Mouse (Mus musculus): ENCODE data around the gene Hspa2. TPM values are rescaled to one million over a fixed set of nuclear protein-coding genes. Genes with fewer than 3 reads are reported as not detected.
"Not testable (repeated sequence)": the region's sequence is repeated elsewhere in the genome, so short reads cannot be mapped to it uniquely, and the experiment has no call there.

Hspa2 gene
- total and polyA plus RNA-seq, 3 experiments, result 3.4 to 5.3 (median 3.8) TPM

DNA sequence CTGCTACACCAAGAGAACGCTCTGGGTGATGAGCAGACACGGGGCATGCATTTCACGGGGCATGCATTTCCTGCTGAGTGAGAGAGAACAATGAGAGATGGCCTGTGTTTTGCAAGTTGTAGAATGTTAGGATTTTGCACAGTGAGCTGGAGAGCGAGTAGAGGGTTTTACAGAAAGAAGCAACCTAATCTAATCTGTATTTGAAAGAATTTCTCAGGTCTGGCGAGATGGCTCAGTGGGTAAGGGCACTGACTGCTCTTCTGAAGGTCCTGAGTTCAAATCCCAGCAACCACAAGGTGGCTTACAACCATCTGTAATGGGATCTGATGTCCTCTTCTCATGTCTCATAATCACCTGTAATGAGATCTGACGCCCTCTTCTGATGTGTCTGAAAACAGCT, 39.5 kb downstream of the Hspa2 start:
- peaks cover 42% of the 10 kb centered on the region for H3K79me2 ChIP-seq (replicated peaks; ENCODE audit: control insufficient read depth, extremely low read depth, insufficient read depth, poor library complexity, severe bottlenecking)
- in situ Hi-C loops (cut with MboI; ENCODE audit: low pct_ligation_motif_present, low pct_unique_long_range_greater_than_20kb, low sequenced_read_pairs); H3K4me3 ChIP-seq (replicated peaks in 1 of 3; ENCODE audit: low read depth in 2 of 3, low read length in 2 of 3, poor library complexity in 1 of 3); H3K9ac ChIP-seq (ENCODE audit: insufficient read depth, low read depth); dilution Hi-C loops (cut with MboI; ENCODE audit: extremely low pct_ligation_motif_present, extremely low pct_unique_long_range_greater_than_20kb, low sequenced_read_pairs); H3K27ac ChIP-seq (ENCODE audit: insufficient read depth, low read depth); H3K4me2 ChIP-seq (ENCODE audit: insufficient read depth, low read depth, poor library complexity, severe bottlenecking); H3K27me3 ChIP-seq (replicated peaks); H3K9me3 ChIP-seq (replicated peaks; ENCODE audit: low read length); DNase-seq (ENCODE audit: extremely low read depth): not testable (repeated sequence)
- H3K36me3 ChIP-seq (replicated peaks in 1 of 2; ENCODE audit: control insufficient read depth in 1 of 2, insufficient read depth in 1 of 2, low read length in 1 of 2), result peaks cover 12 to 20% of the 10 kb centered on the region in 2 experiments
- peaks cover 2 to 24% of the 10 kb centered on the region in 2 experiments; a peak in 2 of 4 replicates for H3K4me1 ChIP-seq (ENCODE audit: control insufficient read depth in 1 of 2, insufficient read depth in 2 of 2)
- TF ChIP-seq TBP (conservative IDR thresholded peaks at IDR 0.05; ENCODE audit: low read depth, low read length), result peak; percentile 67; the same call in 1 of the 2 replicates
- 0 out of 2 replicates have a peak, but pooled peaks have one; percentile 31 for TF ChIP-seq CHD1 (IDR thresholded peaks at IDR 0.05; ENCODE audit: low read depth, low read length)
- TF ChIP-seq CTCF (conservative IDR thresholded peaks at IDR 0.05 in 1 of 2, IDR thresholded peaks at IDR 0.05 in 1 of 2; ENCODE audit: low read depth in 2 of 2, low read length in 2 of 2), result 0 out of 4 replicates have a peak, but pooled peaks of 1 of the 2 experiments have one; percentile 7

- Histone ChIP-seq H3K9me3 (replicated peaks; ENCODE audit: low read length) (no peaks in the 10 kb centered on the region), H3K27ac (ENCODE audit: insufficient read depth, low read depth) (peak overlapping the region; percentile 51; the same call in 1 of the 2 replicates), H3K4me3 (replicated peaks in 1 of 3; ENCODE audit: low read depth in 2 of 3, low read length in 2 of 3, poor library complexity in 1 of 3) (peak overlapping the region; percentile 75 to 90 (median 79)), H3K36me3 (replicated peaks in 1 of 2; ENCODE audit: control insufficient read depth in 1 of 2, insufficient read depth in 1 of 2, low read length in 1 of 2) (peaks cover 20 to 28% of the 10 kb centered on the region in 2 experiments), H3K9ac (ENCODE audit: insufficient read depth, low read depth) (peak overlapping the region; percentile 80), H3K4me2 (ENCODE audit: insufficient read depth, low read depth, poor library complexity, severe bottlenecking) (peak overlapping the region; percentile 69), H3K79me2 (replicated peaks; ENCODE audit: control insufficient read depth, extremely low read depth, insufficient read depth, poor library complexity, severe bottlenecking) (peaks cover 49% of the 10 kb centered on the region), H3K4me1 (ENCODE audit: control insufficient read depth in 1 of 2, insufficient read depth in 2 of 2) (peaks cover 0 to 28% of the 10 kb centered on the region in 2 experiments; a peak in 2 of 4 replicates), H3K27me3 (replicated peaks) (no peaks in the 10 kb centered on the region)
- TF ChIP-seq POLR2AphosphoS2 (IDR thresholded peaks at IDR 0.05; ENCODE audit: low read depth, low read length) (no peak), MXI1 (IDR thresholded peaks at IDR 0.05; ENCODE audit: low read depth, low read length) (no peak), JUND (conservative IDR thresholded peaks at IDR 0.05; ENCODE audit: low read depth, low read length) (no peak), MAFK (IDR thresholded peaks at IDR 0.05; ENCODE audit: insufficient replicate concordance, low read length) (no peak), SIN3A (IDR thresholded peaks at IDR 0.05; ENCODE audit: low read length) (no peak), TCF12 (IDR thresholded peaks at IDR 0.05; ENCODE audit: low read depth, low read length) (peak; percentile 59; the same call in 1 of the 2 replicates), BHLHE40 (IDR thresholded peaks at IDR 0.05; ENCODE audit: low read depth, low read length) (no peak), UBTF (IDR thresholded peaks at IDR 0.05; ENCODE audit: low read depth, low read length) (no peak), ZC3H11A (IDR thresholded peaks at IDR 0.05; ENCODE audit: low read depth, low read length) (no peak), HCFC1 (IDR thresholded peaks at IDR 0.05; ENCODE audit: low read depth, low read length) (peak; percentile 69), MEF2A (IDR thresholded peaks at IDR 0.05; ENCODE audit: borderline replicate concordance, low read depth, low read length) (no peak), KAT2A (IDR thresholded peaks at IDR 0.05; ENCODE audit: insufficient replicate concordance, low read length) (no peak), NELFE (IDR thresholded peaks at IDR 0.05; ENCODE audit: low read depth, low read length) (peak; percentile 87), USF1 (IDR thresholded peaks at IDR 0.05; ENCODE audit: low read depth, low read length) (no peak), ZNF384 (IDR thresholded peaks at IDR 0.05; ENCODE audit: low read depth, low read length) (peak; percentile 44), JUN (IDR thresholded peaks at IDR 0.05; ENCODE audit: insufficient read depth, low read depth, low read length) (no peak), POLR2A (IDR thresholded peaks at IDR 0.05; ENCODE audit: low read depth, low read length) (peak; percentile 91), NRF1 (IDR thresholded peaks at IDR 0.05; ENCODE audit: low read depth, low read length) (peak; percentile 93), EP300 (IDR thresholded peaks at IDR 0.05; ENCODE audit: low read length) (no peak), TBP (conservative IDR thresholded peaks at IDR 0.05; ENCODE audit: low read depth, low read length) (peak; percentile 82), IRF4 (IDR thresholded peaks at IDR 0.05; ENCODE audit: low read depth, low read length) (no peak), ELF1 (IDR thresholded peaks at IDR 0.05; ENCODE audit: low read depth, low read length) (peak; percentile 95), CHD1 (IDR thresholded peaks at IDR 0.05; ENCODE audit: low read depth, low read length) (no peak), PAX5 (IDR thresholded peaks at IDR 0.05; ENCODE audit: low read length) (no peak), ETS1 (conservative IDR thresholded peaks at IDR 0.05; ENCODE audit: low read depth, low read length) (no peak), MYC (IDR thresholded peaks at IDR 0.05; ENCODE audit: low read depth, low read length) (no peak), ZMIZ1 (IDR thresholded peaks at IDR 0.05; ENCODE audit: low read depth, low read length) (no peak; the same call in 1 of the 2 replicates), MAX (IDR thresholded peaks at IDR 0.05; ENCODE audit: low read length) (no peak), CHD2 (IDR thresholded peaks at IDR 0.05; ENCODE audit: low read length) (peak; percentile 82), MAZ (IDR thresholded peaks at IDR 0.05; ENCODE audit: low read depth, low read length) (no peak), CTCF (conservative IDR thresholded peaks at IDR 0.05 in 1 of 2, IDR thresholded peaks at IDR 0.05 in 1 of 2; ENCODE audit: low read depth in 2 of 2, low read length in 2 of 2) (no peak)
- dilution Hi-C loops (cut with MboI; ENCODE audit: extremely low pct_ligation_motif_present, extremely low pct_unique_long_range_greater_than_20kb, low sequenced_read_pairs), result no loop called here
- peak; percentile 96 for DNase-seq (ENCODE audit: extremely low read depth)
- in situ Hi-C loops (cut with MboI; ENCODE audit: low pct_ligation_motif_present, low pct_unique_long_range_greater_than_20kb, low sequenced_read_pairs), result no loop called here
Observed at GRCm38 (mm10) chr12:76444359-76444772, 40.4 kb downstream of the Hspa2 start.

All from CH12.LX (cell line).